In the genomic region with DNA sequence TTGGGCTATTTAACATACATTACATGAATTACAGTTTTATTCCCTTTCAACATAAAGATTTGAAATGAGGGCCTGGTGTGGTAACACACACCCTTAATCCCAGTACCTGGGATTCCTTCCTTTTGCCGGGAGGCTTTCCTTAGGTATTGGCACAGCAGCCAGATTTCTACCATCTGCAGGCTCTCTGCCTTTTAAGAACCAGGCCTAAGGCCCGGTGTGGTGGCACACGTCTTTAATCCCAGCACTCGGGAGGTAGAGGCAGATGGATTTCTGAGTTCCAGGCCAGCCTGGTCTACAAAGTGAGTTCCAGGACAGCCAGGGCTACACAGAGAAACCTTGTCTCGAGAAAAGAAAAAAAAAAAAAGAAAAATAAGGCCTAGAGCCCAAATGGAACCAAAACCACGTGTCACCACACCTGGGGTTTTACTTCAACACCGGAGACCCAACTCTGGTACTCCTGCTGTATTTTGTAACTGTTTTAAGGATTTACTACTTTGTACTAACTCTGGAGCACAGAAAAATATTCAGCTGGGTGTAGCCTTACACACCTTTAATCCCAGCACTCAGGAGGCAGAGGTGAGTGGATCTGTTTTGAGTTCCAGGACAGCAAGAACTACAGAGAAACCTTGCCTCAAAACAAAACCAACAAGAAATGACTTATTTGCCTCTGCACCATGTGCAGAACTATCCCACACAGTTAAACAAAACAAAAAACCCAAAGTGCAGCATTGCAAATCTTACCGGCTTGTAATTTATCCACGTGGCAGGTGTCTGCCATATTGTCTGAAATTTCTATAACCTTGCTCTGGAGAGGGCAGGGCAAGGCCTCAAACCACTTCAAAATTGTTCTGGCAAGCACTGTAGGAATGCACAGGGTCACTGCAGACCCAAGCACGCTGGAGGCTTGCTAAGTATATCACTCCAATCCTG, we compare ENCODE assay signal across 8 mouse cellular contexts. TPM values are rescaled to one million over a fixed set of nuclear protein-coding genes. Genes with fewer than 3 reads are reported as not detected.
A peak's percentile ranks its signal among the peaks of the same experiment; 100 is the strongest.
DNase-seq lines count a peak whose midpoint lies in the region; ATAC-seq and TF ChIP-seq lines count a peak whose summit lies in the region.

No protein-coding gene starts in this region.

- TF ChIP-seq RAD21 in MEL (IDR thresholded peaks at IDR 0.05; ENCODE audit: low read depth, low read length), result no peak

- H3K27me3 ChIP-seq in heart, embryonic 14.5 days (ENCODE audit: control insufficient read depth, insufficient read depth, low read length), result no peaks in the 10 kb centered on the region
- no peaks in the 10 kb centered on the region for H3K27me3 ChIP-seq in MEL (ENCODE audit: control insufficient read depth in 1 of 2, insufficient read depth in 2 of 2, low read length in 2 of 2)
- H3K27me3 ChIP-seq in forebrain, embryonic 15.5 days, result no peaks in the 10 kb centered on the region
- H3K27me3 ChIP-seq in liver, postnatal 0 days (ENCODE audit: insufficient read depth, low read length), result no peaks in the 10 kb centered on the region

- peak overlapping the region; percentile 59 to 66 for H3K4me3 ChIP-seq in heart, embryonic 14.5 days (ENCODE audit: control insufficient read depth in 1 of 2, insufficient read depth in 1 of 2, low read depth in 1 of 2, low read length in 2 of 2)
- peak overlapping the region; percentile 76 to 94 for H3K4me3 ChIP-seq in MEL (ENCODE audit: control insufficient read depth in 1 of 2, insufficient read depth in 1 of 2, low read depth in 2 of 2, low read length in 2 of 2)
- peak overlapping the region; percentile 54 for H3K4me3 ChIP-seq in forebrain, embryonic 15.5 days
- peak overlapping the region; percentile 58 for H3K4me3 ChIP-seq in liver, postnatal 0 days (ENCODE audit: low read depth, low read length)

- no peak for TF ChIP-seq EP300 in MEL (IDR thresholded peaks at IDR 0.05; ENCODE audit: low read depth in 1 of 2, low read length in 2 of 2)
- no peak for TF ChIP-seq EP300 in liver, postnatal 0 days (IDR thresholded peaks at IDR 0.05; ENCODE audit: low read depth)

- no peaks in the 10 kb centered on the region for H3K9me3 ChIP-seq in heart, embryonic 14.5 days (ENCODE audit: control insufficient read depth, low read length)
- H3K9me3 ChIP-seq in MEL (replicated peaks; ENCODE audit: insufficient read depth, low read length), result no peaks in the 10 kb centered on the region
- H3K9me3 ChIP-seq in forebrain, embryonic 15.5 days, result no peaks in the 10 kb centered on the region
- no peaks in the 10 kb centered on the region for H3K9me3 ChIP-seq in liver, postnatal 0 days (ENCODE audit: low read length)

- no peak for TF ChIP-seq CTCF in MEL (IDR thresholded peaks at IDR 0.05 in 2 of 3, conservative IDR thresholded peaks at IDR 0.05 in 1 of 3; ENCODE audit: control insufficient read depth in 1 of 3, insufficient read depth in 1 of 3, low read depth in 2 of 3, low read length in 3 of 3, poor library complexity in 1 of 3, severe bottlenecking in 1 of 3)
- no peak for TF ChIP-seq CTCF in liver, postnatal 0 days (IDR thresholded peaks at IDR 0.05; ENCODE audit: low read depth)

- peak overlapping the region; percentile 93 for H3K27ac ChIP-seq in heart, embryonic 14.5 days (replicated peaks in 1 of 2; ENCODE audit: control insufficient read depth in 1 of 2, insufficient read depth in 1 of 2, low read depth in 2 of 2, low read length in 2 of 2)
- H3K27ac ChIP-seq in MEL (ENCODE audit: control insufficient read depth, low read depth, low read length), result peak overlapping the region; percentile 93
- peak overlapping the region; percentile 66 for H3K27ac ChIP-seq in forebrain, embryonic 15.5 days (replicated peaks)
- H3K27ac ChIP-seq in liver, postnatal 0 days (ENCODE audit: low read depth), result peak overlapping the region; percentile 94

- no peak for DNase-seq in heart, postnatal 14 days
- peak; percentile 68 for DNase-seq in MEL (ENCODE audit: low read depth, low spot score)
- no peak for DNase-seq in liver, postnatal 0 days
- DNase-seq in right cerebral cortex, postnatal 36 days (ENCODE audit: low spot score in 2 of 2), result no peak
- DNase-seq in gastrocnemius, adult 18-20 months (ENCODE audit: low spot score), result no peak

- H3K36me3 ChIP-seq in heart, embryonic 14.5 days (ENCODE audit: control insufficient read depth, insufficient read depth, low read length), result peaks cover 35% of the 10 kb centered on the region
- H3K36me3 ChIP-seq in MEL (ENCODE audit: control insufficient read depth in 1 of 2, insufficient read depth in 2 of 2, low read length in 2 of 2), result peaks cover 20 to 22% of the 10 kb centered on the region in 2 experiments
- peaks cover 26% of the 10 kb centered on the region for H3K36me3 ChIP-seq in forebrain, embryonic 15.5 days
- peaks cover 20% of the 10 kb centered on the region for H3K36me3 ChIP-seq in liver, postnatal 0 days (replicated peaks; ENCODE audit: insufficient read depth, low read length)

- peak overlapping the region; percentile 87 for H3K9ac ChIP-seq in heart, embryonic 14.5 days (ENCODE audit: low read length)
- peak overlapping the region; percentile 94 for H3K9ac ChIP-seq in MEL (ENCODE audit: control insufficient read depth, low read depth, low read length, poor library complexity, severe bottlenecking)
- H3K9ac ChIP-seq in forebrain, embryonic 15.5 days (replicated peaks), result peak overlapping the region; percentile 64
- peak overlapping the region; percentile 81 for H3K9ac ChIP-seq in liver, postnatal 0 days (replicated peaks)

- TF ChIP-seq POLR2A in MEL (IDR thresholded peaks at IDR 0.05; ENCODE audit: control insufficient read depth in 1 of 2, insufficient read depth in 1 of 2, low read depth in 1 of 2, low read length in 2 of 2, poor library complexity in 1 of 2), result no peak

- 20% methylated on average over 10 of the region's 10 CpGs for WGBS in heart, embryonic 14.5 days
- 16% methylated on average over 10 of the region's 10 CpGs for WGBS in forebrain, embryonic 15.5 days
- 5% methylated on average over 10 of the region's 10 CpGs for WGBS in liver, postnatal 0 days (ENCODE audit: insufficient replicate concordance)

- peaks cover 27% of the 10 kb centered on the region for H3K79me2 ChIP-seq in MEL (ENCODE audit: control insufficient read depth, insufficient read depth, low read length, poor library complexity)

- peaks cover 5 to 10% of the 10 kb centered on the region in 2 experiments for H3K4me1 ChIP-seq in heart, embryonic 14.5 days (ENCODE audit: control insufficient read depth in 2 of 2, insufficient read depth in 2 of 2, low read length in 2 of 2)
- peaks cover 0 to 15% of the 10 kb centered on the region in 2 experiments; a peak in 2 of 4 replicates for H3K4me1 ChIP-seq in MEL (ENCODE audit: control insufficient read depth in 1 of 2, insufficient read depth in 2 of 2, low read length in 2 of 2)
- peaks cover 17% of the 10 kb centered on the region for H3K4me1 ChIP-seq in forebrain, embryonic 15.5 days
- H3K4me1 ChIP-seq in liver, postnatal 0 days (ENCODE audit: insufficient read depth), result 0 out of 2 replicates have a peak, but pooled peaks cover 11% of the 10 kb centered on the region

- intact Hi-C loops in heart, postnatal 14 days (cut with DNase I), result loop anchor here (2.0 kb wide), 2 partner anchors 15 to 51 kb away; no protein-coding TSS in a partner anchor

- H3K4me2 ChIP-seq in heart, embryonic 14.5 days (ENCODE audit: low read length), result peak overlapping the region; percentile 90
- H3K4me2 ChIP-seq in forebrain, embryonic 15.5 days (replicated peaks), result peak overlapping the region; percentile 83
- peak overlapping the region; percentile 87 for H3K4me2 ChIP-seq in liver, postnatal 0 days (ENCODE audit: low read depth, low read length)

- ATAC-seq in heart, embryonic 14.5 days (ENCODE audit: insufficient number of reproducible peaks, insufficient read depth, low FRiP score, low read depth), result peak; percentile 51; the same call in 1 of the 2 replicates
- ATAC-seq in forebrain, embryonic 15.5 days (replicated peaks), result peak; percentile 6; the same call in 1 of the 2 replicates
- no peak for ATAC-seq in liver, postnatal 0 days
- ATAC-seq in monocyte, adult 5-6 weeks (replicated peaks; ENCODE audit: insufficient number of reproducible peaks, low FRiP score, low TSS enrichment, poor library complexity, severe bottlenecking), result no peak

TF ChIP-seq in MEL, 35 proteins besides CTCF, POLR2A, EP300 and RAD21 (continues in another document):
- TF ChIP-seq MYC (IDR thresholded peaks at IDR 0.05; ENCODE audit: low read depth, low read length), result peak; percentile 93; the same call in 1 of the 2 replicates

RNA-seq across cellular contexts. Expression of a gene that starts 6.8 kb away (rescaled TPM):
- 0.59 and 0.77 TPM in 2 replicates for polyA plus RNA-seq in heart, embryonic 14.5 days (2014; fragmentation: Nextera tagmentation; extraction: Ambion mirVana)
- 1 to 10 TPM; 1.9 to 3.2 TPM for total RNA-seq in heart, postnatal 14 days (2021)
- 19.4 and 22.8 TPM in 2 replicates for total RNA-seq in MEL (2012; rRNA removed)
- 10 to 100 TPM in 1 of 2 experiments, not detected in 1; 33.3 TPM for polyA plus RNA-seq in MEL (2012; ENCODE audit: insufficient read depth in 1 of 2, insufficient read length in 2 of 2, low read depth in 1 of 2, low replicate concordance in 2 of 2, missing spikeins in 1 of 2)
- 0.34 and 0.41 TPM in 2 replicates for polyA plus RNA-seq in forebrain, embryonic 15.5 days (2015; fragmentation: Nextera tagmentation; extraction: Ambion mirVana)
- polyA plus RNA-seq in liver, postnatal 0 days (2015; fragmentation: Nextera tagmentation; extraction: Ambion mirVana), result 8.2 and 9.4 TPM in 2 replicates
- 572 to 636 TPM (median 611 TPM) in 3 replicates for total RNA-seq in monocyte, adult 5-6 weeks (2017)
- total RNA-seq in gastrocnemius, adult 18-20 months (2021), result under 1 TPM; 0.45 to 0.80 TPM

RNA-seq across cellular contexts. Expression of a gene that starts 19.2 kb away (rescaled TPM):
- 52.9 and 56.5 TPM in 2 replicates for polyA plus RNA-seq in heart, embryonic 14.5 days (2014; fragmentation: Nextera tagmentation; extraction: Ambion mirVana)
- 10 to 100 TPM; 22.8 to 32.9 TPM for total RNA-seq in heart, postnatal 14 days (2021)
- 65.2 and 66.4 TPM in 2 replicates for total RNA-seq in MEL (2012; rRNA removed)
- 10 to 100 TPM in 1 of 2 experiments, not detected in 1; 49.2 TPM for polyA plus RNA-seq in MEL (2012; ENCODE audit: insufficient read depth in 1 of 2, insufficient read length in 2 of 2, low read depth in 1 of 2, low replicate concordance in 2 of 2, missing spikeins in 1 of 2)
- polyA plus RNA-seq in forebrain, embryonic 15.5 days (2015; fragmentation: Nextera tagmentation; extraction: Ambion mirVana), result 104 and 107 TPM in 2 replicates
- polyA plus RNA-seq in liver, postnatal 0 days (2015; fragmentation: Nextera tagmentation; extraction: Ambion mirVana), result 33.9 and 34.9 TPM in 2 replicates
- total RNA-seq in monocyte, adult 5-6 weeks (2017), result 148 to 199 TPM (median 172 TPM) in 3 replicates
- total RNA-seq in gastrocnemius, adult 18-20 months (2021), result 10 to 100 TPM; 21.9 to 26.8 TPM

RNA-seq across cellular contexts. Expression of a gene that starts 51.8 kb away (rescaled TPM):
- 21.8 and 24.3 TPM in 2 replicates for polyA plus RNA-seq in heart, embryonic 14.5 days (2014; fragmentation: Nextera tagmentation; extraction: Ambion mirVana)
- total RNA-seq in heart, postnatal 14 days (2021), result 10 to 100 TPM; 49.6 to 53.0 TPM
- 29.3 and 33.9 TPM in 2 replicates for total RNA-seq in MEL (2012; rRNA removed)
- 10 to 100 TPM; 23.1 to 32.7 TPM for polyA plus RNA-seq in MEL (2012; ENCODE audit: insufficient read depth in 1 of 2, insufficient read length in 2 of 2, low read depth in 1 of 2, low replicate concordance in 2 of 2, missing spikeins in 1 of 2)
- polyA plus RNA-seq in forebrain, embryonic 15.5 days (2015; fragmentation: Nextera tagmentation; extraction: Ambion mirVana), result 13.5 and 14.8 TPM in 2 replicates
- 5.6 and 6.1 TPM in 2 replicates for polyA plus RNA-seq in liver, postnatal 0 days (2015; fragmentation: Nextera tagmentation; extraction: Ambion mirVana)
- total RNA-seq in monocyte, adult 5-6 weeks (2017), result 67.4 to 82.3 TPM (median 75.6 TPM) in 3 replicates
- 10 to 100 TPM; 19.0 to 21.1 TPM for total RNA-seq in gastrocnemius, adult 18-20 months (2021)

Comparison
In these comparisons a context has a peak if more than half of its experiments do, and no peak if none do; other contexts are left out.
1. ATAC-seq: peak in heart, embryonic 14.5 days (single experiment) and forebrain, embryonic 15.5 days (single experiment); none in liver, postnatal 0 days (single experiment) and monocyte, adult 5-6 weeks (single experiment).
2. RNA of a gene that starts 6.8 kb away (total RNA-seq): 572 to 636 TPM in monocyte, adult 5-6 weeks; 19.4 to 22.8 TPM in MEL, 1.9 to 3.2 TPM in heart, postnatal 14 days and 0.45 to 0.80 TPM in gastrocnemius, adult 18-20 months; every median in the first group is over 10 times any median in the second.
3. Peak in every context shown above with its lines, with median percentiles within 50 percentile points of each other: H3K27ac ChIP-seq, H3K4me2 ChIP-seq, H3K4me3 ChIP-seq and H3K9ac ChIP-seq.